Mouse (Mus musculus): ENCODE measurements around the gene Eif5a.
"Not testable (repeated sequence)": the region's sequence is repeated elsewhere in the genome, so short reads cannot be mapped to it uniquely, and the experiment has no call there.

Eif5a gene

GRCm38 (mm10) chr11:69921114-69922011 lies at the start of gene Eif5a:
Gene Eif5a, minus strand, starts transcription at chr11:69921958.
- peak; percentile 100 for DNase-seq (ENCODE audit: low spot score)

- no peak for DNase-seq (ENCODE audit: low spot score)
These were observed 49.0 kb upstream of the Eif5a start for GRCm38 (mm10) chr11:69970775-69971174.

- no peak for DNase-seq (ENCODE audit: low spot score)
These were observed 48.5 kb upstream of the Eif5a start for GRCm38 (mm10) chr11:69970222-69970621.

- no peak for DNase-seq (ENCODE audit: low spot score)
These were observed 47.0 kb upstream of the Eif5a start for GRCm38 (mm10) chr11:69968793-69969192.

- no peak for DNase-seq (ENCODE audit: low spot score)
These were observed 45.2 kb upstream of the Eif5a start for GRCm38 (mm10) chr11:69966860-69967517.

GRCm38 (mm10) chr11:69966006-69966859 lies 44.5 kb upstream of the Eif5a start:
- DNase-seq (ENCODE audit: low spot score) = no peak

GRCm38 (mm10) chr11:69965271-69966005 lies 43.7 kb upstream of the Eif5a start:
- no peak for DNase-seq (ENCODE audit: low spot score)

- no peak for DNase-seq (ENCODE audit: low spot score)
These were observed 43.0 kb upstream of the Eif5a start, which contains the start of gene Cldn7 for GRCm38 (mm10) chr11:69964650-69965270. Gene Cldn7, plus strand, starts transcription at chr11:69964779.

- no peak for DNase-seq (ENCODE audit: low spot score)
These were observed 40.1 kb upstream of the Eif5a start for GRCm38 (mm10) chr11:69961841-69962240.

GRCm38 (mm10) chr11:69960616-69961015 lies 38.9 kb upstream of the Eif5a start:
- no peak for DNase-seq (ENCODE audit: low spot score)

- no peak for DNase-seq (ENCODE audit: low spot score)
These were observed 34.5 kb upstream of the Eif5a start for GRCm38 (mm10) chr11:69956218-69956617.

GRCm38 (mm10) chr11:69955618-69956017 lies 33.9 kb upstream of the Eif5a start:
- DNase-seq (ENCODE audit: low spot score) = not testable (repeated sequence)

GRCm38 (mm10) chr11:69953267-69953915 lies 31.6 kb upstream of the Eif5a start:
- no peak for DNase-seq (ENCODE audit: low spot score)

GRCm38 (mm10) chr11:69952274-69952673 lies 30.5 kb upstream of the Eif5a start:
- no peak for DNase-seq (ENCODE audit: low spot score)

GRCm38 (mm10) chr11:69950807-69951459 lies 29.2 kb upstream of the Eif5a start:
- DNase-seq (ENCODE audit: low spot score) = no peak

GRCm38 (mm10) chr11:69948763-69949150 lies 27.0 kb upstream of the Eif5a start:
- DNase-seq (ENCODE audit: low spot score) = peak; percentile 87

GRCm38 (mm10) chr11:69948066-69948762 lies 26.5 kb upstream of the Eif5a start, which contains the start of gene Slc2a4:
Gene Slc2a4, minus strand, starts transcription at chr11:69948188.
- DNase-seq (ENCODE audit: low spot score) = peak; percentile 74

GRCm38 (mm10) chr11:69947337-69948065 lies 25.7 kb upstream of the Eif5a start:
- DNase-seq (ENCODE audit: low spot score) = no peak
